Mouse (Mus musculus) cerebellum, adult 9-11 months (tissue): ENCODE measurements around the gene Tenm3.
A peak's percentile ranks its signal among the peaks of the same experiment; 100 is the strongest.

Experiments
- DNase-seq: peaks from one replicate; pipeline ENCODE4 v3.0.0; 2022

The Tenm3 gene

DNA sequence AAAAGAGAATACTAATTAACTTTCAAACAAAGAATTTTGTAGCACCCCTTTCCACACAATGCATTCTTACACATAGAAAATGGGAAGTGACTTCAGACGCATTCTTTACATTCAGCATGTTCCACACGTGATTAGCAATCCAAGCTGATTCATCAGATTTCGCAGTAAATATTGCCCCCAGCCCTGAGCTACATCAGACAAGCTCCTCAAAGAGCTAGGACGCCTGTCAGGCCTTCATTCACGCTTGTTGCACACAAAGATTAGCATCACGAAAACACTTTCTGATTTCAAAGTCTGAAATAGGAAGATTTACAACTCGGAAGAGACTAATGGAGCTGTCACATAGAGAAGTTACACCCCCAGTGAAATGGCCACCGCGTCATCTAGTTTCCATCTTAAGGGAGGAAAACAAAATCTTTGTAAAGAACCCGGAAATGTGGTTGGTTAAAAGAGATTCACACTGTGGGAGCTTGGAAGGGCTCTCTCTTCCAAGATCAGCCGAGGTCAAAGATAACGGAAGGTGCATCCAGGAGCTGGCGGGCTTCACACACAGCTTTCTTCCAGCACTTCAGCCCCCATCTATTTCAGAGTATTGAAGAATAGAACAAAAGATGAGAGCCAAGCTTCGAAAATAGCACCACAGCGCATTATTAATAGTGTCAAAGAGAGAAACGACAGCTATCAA is 406.1 kb downstream of the Tenm3 start:
- DNase-seq, result no peak

DNA sequence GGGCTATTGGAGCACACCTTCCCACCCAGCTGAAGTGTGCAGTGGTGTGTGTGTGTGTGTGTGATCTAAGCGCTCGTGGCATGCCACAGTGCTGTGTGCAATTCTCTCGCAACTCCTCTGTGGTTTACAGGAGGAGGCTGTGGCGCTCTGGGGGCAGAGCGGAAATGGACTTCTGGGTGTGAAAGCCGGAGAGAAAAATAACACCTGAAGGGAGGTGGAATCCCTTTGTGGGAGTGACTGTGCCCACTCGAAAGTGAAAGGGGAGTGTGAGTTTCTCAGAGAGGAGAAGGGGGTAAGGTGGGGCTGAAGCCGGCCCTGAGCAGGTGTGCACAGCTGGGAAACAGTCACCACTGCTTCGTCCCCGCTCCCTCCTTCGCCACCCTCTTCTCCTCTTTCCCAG is 418.6 kb downstream of the Tenm3 start:
- no peak for DNase-seq

DNA sequence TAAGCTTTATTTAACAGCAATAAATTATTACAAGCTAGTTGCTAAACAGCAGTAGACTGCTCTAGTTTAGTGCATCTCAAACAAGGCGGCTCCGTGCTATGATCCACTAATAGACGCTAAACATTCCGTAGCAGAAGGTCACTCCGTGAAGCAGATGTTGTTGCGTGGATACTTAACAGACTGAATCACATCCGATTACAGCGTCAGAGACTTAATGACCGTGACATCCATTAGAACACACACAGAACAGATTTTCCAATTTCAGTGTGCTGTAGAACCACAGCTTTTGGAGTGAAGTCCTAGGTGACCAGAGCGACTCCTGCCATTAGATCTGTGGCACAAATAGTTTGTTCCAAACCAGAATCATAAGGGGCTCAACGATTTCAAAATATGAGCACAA is 426.0 kb downstream of the Tenm3 start:
- DNase-seq, result no peak

DNA sequence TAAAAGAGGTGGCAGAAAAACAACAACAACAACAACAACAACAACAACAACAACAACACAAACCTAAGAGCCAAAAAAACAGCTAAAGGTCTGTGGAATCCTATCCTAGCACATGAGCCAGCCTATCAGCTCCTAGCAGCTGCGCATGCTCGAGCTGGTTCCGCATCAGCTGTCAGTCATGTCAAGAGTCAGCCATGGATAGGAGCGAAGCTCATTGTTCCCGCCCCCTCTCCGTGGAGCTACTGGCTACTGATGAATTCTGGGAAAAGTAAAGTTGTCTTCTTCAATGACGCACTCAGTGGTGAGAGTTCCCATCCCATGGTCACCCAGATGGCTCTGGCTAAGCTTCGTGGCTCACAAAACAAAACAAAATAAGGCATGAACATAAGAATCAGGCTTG is 432.8 kb downstream of the Tenm3 start:
- DNase-seq, result no peak

DNA sequence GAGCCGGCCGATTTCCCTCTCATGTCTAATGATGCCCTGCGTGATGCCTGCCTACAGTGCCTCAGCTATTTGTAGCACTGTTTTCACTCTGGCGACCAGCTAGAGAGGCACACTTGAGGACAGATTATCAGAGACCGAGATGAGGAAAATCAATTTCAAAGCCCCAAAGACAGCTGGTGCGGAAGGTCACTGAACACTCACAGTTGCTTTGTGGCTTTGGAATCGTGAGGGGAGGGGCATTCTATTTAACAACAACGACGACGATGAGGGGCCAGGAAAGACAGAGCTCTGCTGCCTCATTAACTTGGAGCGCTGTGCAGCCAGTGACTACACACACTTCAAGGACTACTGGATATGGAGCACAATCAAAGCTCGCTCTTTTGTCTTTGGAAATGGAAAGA is 443.2 kb downstream of the Tenm3 start:
- no peak for DNase-seq

DNA sequence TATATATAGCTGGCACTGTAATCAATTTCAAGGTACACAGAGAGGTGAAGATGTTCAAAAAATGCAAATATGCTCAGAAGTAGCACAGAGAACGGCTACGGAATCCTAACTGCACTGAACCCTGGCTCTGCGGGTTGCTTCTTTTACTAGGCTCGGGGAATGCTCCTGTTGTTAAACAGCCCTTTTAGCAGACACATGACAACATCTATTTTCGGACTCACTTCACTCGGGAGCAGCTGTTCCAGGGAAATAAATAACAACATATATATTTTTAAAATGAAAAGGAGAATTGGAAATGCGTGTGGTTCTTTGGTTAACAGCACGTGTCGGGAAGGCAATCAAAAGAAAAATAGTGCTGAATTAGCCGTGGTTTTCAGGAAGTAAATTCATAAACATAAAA is 457.9 kb downstream of the Tenm3 start:
- no peak for DNase-seq

DNA sequence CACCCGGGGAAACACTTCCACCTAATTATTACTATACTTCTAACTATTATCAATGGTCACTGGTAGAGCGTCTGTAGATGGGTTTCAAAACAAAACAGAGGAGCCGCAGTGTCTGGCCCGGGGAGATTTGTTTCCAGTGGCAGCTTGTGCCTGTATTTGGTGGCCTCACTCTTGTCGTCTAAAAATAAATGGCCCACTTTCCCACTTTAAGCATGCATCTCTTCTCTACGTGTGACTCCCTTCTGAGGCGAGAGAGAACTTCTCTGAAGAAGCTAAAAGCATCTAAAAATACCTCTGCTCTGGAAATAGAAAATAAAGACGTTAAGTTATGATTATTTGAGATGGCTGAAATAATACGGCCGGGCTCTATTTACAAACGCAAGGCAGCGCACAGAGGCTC is 463.7 kb downstream of the Tenm3 start:
- no peak for DNase-seq

DNA sequence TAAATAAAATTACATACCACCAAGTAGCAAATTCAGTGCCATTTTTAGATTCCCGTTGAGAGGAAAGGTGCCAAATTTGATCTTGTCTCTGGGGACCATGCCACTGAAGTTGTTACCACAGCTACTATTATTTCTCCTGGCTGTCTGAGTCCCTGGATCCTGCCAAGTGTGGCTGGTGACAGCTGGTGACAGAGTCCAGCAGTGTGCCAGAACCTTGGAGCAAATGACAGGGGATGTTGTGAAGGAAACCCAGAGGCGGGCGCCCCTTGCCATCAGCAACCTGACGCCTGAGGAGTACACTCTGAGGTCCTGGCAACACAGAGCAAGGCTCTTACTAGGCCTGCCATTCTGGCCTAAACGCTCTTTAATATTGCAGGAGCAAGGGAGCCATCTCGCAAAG is 467.0 kb downstream of the Tenm3 start:
- DNase-seq, result peak; percentile 3

DNA sequence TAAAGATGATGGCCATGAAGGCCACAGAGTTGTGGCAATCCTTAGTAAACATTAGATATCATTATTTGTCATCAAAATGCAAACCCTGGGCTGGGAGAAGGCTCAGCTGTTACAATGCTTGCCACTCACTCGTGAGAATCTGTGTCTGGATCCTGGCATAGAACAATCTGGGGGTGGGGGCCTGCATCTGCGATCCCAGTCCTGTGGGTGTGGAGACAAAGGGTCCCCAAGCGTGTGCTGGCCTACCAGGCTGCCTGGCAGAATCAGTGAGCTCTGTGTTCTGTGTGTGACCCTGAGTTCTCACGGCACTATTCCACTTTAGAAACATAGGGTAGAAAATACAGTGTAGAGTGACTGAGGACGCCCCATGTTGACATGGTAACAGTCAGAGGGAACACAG is 468.6 kb downstream of the Tenm3 start:
- DNase-seq, result no peak

DNA sequence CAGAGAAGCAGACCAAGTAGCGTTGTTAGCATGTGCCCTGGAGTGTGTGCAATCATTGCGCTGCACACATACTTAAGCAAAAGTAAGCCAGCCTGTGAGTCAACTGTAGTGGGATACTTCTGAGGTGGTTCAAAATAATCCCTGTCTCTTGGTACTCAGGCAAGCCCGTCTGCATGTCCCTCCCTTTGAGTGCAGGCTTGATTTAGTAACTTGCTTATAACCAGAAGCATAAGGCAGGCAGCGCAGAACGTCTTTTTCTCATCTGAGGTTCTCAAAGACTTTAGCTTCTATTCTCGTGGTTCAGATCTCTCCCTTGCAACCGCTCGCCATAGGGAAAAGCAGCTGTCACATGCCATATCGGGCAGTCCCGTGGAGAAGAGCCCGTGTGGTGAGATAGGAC is 470.3 kb downstream of the Tenm3 start:
- DNase-seq, result no peak

DNA sequence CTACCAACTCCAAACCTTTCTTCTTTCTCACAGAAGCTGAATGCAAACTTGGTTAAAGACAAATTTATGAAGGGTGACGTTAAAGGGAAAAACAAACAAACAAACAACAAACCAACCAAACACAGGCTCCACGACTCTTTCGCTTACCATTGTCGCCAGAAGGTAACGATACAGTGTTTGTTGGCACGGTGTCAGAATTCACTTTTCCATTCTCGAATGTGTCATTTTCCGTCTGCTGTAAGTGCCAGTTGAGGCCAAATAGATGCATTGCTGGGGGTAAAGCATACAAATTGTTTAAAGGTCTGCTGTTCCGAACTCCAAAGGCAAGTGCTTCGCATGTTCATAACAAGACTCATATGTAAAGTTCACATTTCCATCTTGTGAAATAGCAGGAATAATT is 476.6 kb downstream of the Tenm3 start:
- DNase-seq, result no peak

DNA sequence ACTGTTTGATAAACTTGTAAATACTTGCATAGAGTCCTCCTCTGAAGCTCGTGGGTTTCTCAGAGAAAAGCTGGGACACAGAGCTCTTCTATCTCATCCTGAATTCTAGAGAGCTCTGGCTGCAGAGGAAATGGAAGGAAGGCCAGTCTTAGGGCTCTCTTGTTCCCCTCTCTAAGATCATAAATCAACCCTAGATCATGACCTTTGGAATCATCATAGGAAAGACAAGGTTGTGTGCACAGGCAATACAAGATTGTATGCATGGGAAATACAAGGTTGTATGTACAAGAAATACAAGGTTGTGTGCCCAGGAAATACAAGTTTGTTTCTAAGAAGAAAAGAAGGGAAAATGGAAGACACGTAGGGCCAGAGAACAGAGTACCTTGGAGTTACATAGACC is 486.9 kb downstream of the Tenm3 start:
- DNase-seq, result no peak

DNA sequence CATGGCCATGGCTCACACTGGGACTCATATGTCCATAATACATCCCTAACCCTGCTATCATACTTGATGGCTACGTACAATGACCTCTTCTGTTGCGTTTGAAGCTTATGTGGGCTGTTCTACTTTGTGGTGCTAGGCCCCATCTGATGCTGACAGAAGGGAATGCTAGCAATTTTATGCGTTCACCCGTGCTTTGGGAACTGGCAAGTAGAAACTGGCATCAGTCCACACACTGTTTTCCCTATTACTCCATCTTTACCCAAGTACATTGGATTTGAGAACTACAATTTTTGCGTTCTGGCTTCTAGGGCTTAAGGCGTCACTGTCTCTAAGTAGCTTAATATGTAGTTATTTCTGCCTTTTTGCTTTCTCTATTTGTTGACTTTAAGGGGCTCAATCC is 490.3 kb downstream of the Tenm3 start:
- no peak for DNase-seq

DNA sequence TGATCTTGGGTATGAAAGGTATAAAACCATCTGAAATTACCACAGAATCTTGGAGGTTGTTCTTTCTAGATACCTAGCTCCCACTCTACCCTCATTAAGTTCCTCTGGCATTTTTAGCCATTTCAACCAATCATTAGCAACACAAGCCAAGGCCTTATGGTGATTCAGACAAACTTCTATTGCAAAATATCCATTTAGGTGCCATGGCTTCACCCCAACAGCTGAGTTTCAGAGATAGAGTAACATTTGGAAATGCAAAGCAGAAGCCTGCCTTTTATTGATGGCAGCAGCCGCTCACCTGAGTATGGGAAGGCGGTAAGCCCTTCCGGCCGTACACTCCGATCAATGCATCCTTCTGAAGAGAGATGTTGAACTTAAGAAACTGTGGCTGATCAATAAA is 494.9 kb downstream of the Tenm3 start:
- no peak for DNase-seq

DNA sequence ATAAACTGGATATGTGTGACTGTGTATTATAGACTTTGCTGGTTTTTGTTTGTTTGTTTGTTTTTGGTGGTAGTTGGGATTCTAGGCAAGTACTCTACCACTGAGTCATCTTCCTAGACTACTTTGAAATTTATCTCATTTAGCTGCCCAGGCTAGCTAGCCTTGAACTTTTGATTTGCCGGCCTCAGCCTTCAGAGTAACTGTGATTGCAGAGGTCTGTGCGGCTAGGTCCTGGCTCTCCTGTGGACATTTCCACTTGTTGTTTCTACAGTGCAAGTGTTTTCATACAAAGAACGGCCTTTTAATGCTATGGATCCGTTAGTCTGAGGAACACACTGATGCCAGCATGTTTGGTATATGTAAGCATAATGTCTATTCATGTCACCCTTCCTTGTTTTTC is 495.4 kb downstream of the Tenm3 start:
- no peak for DNase-seq

DNA sequence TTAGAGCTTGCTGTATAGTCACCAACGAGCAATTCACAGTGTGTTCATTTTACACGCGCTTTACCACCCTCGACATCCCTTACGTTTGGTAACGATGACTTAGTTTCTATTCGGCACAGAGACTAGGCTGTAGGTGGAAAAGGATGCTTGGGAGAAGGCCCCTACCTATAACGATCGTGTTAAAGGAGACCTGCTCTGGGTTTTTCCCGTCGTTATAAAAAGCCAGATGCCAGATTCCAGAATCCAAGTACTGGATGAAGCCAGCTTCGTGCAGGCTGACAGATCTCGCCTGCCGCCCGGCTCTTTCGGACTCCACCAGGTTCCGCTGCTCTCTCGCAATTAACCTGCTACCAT is 500.7 kb downstream of the Tenm3 start:
- no peak for DNase-seq

DNA sequence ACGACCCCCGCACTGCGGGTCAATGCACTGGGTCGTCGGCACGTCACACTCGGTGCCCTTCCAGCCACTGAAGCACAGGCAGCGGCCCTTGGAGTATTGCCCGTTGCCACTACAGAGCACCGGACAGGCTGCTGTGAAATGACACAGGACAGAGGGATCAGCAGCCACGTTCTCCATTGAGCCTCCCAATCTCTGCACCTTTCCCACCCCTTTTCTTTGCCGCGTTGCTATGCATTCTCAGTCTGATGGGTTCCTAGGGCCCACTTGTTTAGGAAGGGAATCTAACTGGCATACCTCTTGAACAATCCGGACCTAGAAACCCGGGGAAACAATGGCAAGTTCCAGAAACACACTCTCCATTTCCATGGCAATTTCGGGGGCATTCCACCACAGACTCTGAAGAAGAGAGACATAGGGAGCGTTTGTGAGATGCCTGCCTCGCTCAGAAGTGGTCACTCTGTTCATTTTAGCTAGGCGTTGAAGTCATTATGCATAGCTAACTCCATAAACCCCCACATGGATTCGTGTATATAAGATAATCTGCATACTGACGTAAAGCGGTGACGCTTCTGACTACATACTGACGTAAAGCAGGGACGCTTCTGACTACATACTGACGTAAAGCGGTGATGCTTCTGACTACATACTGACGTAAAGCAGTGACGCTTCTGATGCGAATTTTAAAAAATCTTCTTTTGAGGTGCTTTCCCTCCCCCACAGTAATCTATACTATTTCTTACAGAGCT is 501.3 kb downstream of the Tenm3 start:
- DNase-seq, result no peak

DNA sequence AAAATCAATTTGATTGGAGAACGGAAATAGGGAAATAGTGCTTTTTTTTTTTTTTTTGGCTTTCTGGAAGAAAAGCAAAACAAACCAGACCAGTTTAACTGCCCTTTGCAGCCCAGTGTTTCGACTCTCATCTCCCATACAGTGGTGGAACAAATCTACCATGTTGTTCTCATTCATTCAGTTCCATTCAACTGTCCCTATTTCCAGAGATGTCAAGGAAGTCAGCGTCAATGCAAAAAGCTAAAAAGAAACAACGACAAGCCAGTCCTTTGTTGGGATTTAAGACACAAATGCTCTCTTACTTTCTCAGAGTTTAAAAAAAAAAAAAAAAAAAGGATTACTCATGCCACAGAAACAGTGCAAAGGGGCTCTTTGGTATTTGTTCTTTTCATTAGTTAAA is 502.1 kb downstream of the Tenm3 start:
- DNase-seq, result no peak

DNA sequence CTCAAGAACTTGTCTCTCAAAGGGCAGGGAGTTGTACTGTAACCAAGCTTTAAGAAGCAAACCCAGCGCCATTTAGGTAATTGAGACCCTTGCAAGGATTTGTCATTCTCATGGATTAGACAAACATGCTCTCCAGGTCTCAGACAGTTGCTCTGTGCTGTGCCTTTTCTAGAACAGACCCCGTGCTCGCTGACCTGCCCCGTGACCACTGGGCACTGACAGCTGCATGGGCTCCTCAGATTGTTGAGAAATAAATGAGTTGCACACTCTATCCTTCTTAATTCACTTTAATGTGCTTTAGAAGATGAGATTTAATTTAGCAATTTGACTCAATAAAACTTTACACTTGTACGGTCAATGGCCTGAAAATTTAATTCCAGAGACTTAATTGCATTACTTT is 502.5 kb downstream of the Tenm3 start:
- DNase-seq, result no peak

DNA sequence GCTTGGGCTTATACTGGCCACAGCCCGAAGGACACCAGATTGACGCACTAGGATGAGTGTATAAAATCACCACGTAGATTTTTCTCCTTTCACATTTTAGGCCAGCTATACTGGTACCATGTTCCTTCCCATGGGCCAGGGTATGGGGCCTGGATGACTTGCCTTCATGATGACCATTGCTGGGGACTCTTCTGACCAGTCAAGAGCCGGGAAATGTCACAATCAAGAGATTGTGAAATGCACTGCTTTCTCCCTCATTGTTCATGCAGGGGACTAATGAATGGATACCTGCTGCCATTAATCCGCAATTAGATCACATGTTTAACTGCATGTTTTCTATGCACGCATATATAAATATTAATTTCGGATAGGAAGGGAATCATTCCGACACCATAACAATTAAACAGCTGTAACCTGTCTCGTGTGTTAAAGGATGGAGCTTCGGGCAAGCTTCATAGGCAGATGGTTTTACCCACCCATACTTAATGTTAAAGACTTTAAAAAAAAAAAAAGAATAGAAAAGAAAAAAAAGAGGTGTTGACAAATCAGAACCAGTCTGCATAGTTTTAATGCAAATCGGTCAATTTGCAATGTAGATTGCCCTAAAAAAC is 521.0 kb downstream of the Tenm3 start:
- no peak for DNase-seq

DNA sequence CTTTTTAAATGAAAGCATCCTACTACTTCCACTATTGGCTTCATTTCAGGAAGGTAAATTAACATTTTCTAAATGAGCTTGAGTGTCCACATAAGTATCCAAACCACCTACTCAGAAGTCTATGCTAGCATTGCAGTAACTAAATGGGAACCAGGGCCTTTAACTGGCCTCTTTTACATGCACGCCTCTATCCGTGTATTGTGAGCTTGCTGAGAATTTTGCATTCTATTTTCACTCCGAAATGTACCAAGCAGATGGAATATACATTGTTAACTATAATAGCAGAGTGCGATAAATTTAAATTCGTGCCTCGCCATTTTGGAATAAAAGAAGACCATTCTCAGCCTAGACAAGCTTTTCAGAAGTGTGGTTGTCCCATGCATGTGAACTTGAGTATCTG is 521.5 kb downstream of the Tenm3 start:
- DNase-seq, result no peak

DNA sequence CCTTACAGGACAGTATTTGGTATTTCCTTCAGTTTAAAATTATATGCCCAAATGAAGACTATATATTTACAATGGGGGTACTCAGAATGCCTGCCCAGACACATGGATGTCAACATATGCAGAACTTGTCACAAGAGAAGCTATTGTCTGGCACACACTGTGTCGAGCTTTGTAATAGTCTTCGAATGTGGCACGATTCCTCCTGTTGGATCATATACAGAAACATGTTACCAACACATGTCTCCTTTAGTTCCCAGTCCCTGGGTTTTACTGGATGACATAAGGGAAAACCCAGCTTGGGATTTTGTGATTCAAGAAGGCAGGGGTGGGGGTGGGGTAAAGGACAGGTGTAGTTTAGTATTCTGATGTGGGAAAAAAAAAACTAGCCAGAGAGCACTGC is 524.1 kb downstream of the Tenm3 start:
- no peak for DNase-seq

DNA sequence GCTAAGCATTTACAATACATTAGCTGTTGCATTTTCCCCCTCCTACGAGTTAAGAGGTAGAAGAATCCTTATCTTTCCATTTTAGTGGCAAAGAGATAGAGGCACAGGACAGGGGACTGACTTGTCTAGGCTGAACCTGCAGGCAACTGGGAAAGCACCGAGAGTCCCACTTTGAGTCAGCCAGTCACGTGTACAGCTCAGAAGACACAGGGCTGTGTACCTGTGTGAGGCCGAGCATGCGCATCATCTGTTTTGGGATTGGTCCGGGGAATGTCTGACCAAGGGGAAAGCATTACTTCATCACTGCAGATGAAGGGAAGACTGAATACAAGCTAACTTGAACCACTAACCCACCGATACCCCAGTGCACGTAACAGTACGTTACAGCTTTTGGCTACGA is 526.3 kb downstream of the Tenm3 start:
- DNase-seq, result no peak

DNA sequence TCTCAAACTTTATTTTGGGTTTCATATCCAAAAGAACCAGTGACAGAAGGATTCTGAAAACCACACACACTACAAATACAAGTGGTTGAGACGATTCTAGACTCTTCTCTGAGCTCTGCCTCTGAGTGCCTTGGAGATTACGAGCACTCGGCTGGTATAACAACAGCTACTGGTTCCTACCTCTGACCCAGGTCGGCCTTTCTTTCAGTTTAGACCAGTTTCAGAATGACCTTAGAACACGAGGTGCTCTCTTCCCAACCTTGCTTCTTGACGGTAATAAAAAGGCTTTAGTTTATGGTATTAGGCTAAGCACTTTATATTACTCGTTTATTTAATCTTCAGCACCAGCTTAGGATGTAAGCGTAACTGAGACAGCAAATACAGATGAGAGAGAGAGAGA is 528.1 kb downstream of the Tenm3 start:
- DNase-seq, result no peak

DNA sequence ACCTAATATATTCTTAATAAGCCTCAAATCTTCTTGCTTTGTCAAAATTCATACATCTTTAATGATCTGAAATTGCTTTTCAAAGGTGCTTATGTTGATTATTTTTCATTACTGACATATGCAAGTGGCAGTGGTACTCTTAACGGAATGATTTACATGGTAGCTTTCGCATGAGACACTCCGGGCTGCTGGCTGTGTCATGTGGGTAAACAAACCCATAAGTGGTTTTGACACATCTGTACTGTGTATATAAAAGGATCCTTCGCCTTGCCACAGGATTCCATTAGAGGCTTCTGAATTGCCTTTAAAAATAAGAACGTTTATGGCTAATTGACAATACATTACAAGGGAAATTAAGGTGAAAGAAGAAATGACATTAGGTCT is 529.8 kb downstream of the Tenm3 start:
- no peak for DNase-seq
